9 mouse cellular contexts compared by ENCODE assay signal in genomic region chr7:142657821-142658614, GRCm38 (mm10). TPM values are rescaled to one million over a fixed set of nuclear protein-coding genes. Genes with fewer than 3 reads are reported as not detected.
A peak's percentile ranks its signal among the peaks of the same experiment; 100 is the strongest.
DNase-seq lines count a peak whose midpoint lies in the region; ATAC-seq lines count a peak whose summit lies in the region.
"Had no signal": no experiment of that assay in that cellular context is flagged by ENCODE, and none has a peak within 500 bp of the region (broad histone marks: within the 10 kb centered on the region; RNA-seq: fewer than 3 reads in every experiment).

No protein-coding gene starts in this region.

- DNase-seq in kidney, adult 18-20 months, result no peak
- no peak for DNase-seq in embryonic facial prominence, embryonic 11.5 days (ENCODE audit: low spot score)
- DNase-seq in thymus, postnatal 10 days (ENCODE audit: low spot score in 2 of 2), result no peak
- no peak for DNase-seq in gastrocnemius, postnatal 14 days

- H3K36me3 ChIP-seq in kidney, embryonic 15.5 days, result peaks cover 20% of the 10 kb centered on the region
- H3K36me3 ChIP-seq in embryonic facial prominence, embryonic 11.5 days (replicated peaks; ENCODE audit: control insufficient read depth, insufficient read depth, low read depth, low read length), result no peaks in the 10 kb centered on the region
- H3K36me3 ChIP-seq in hindbrain, embryonic 12.5 days, result no peaks in the 10 kb centered on the region
- no peaks in the 10 kb centered on the region for H3K36me3 ChIP-seq in midbrain, embryonic 13.5 days

- H3K9me3 ChIP-seq in kidney, embryonic 15.5 days (replicated peaks), result no peaks in the 10 kb centered on the region
- no peaks in the 10 kb centered on the region for H3K9me3 ChIP-seq in embryonic facial prominence, embryonic 11.5 days (replicated peaks; ENCODE audit: control insufficient read depth, low read length)
- no peaks in the 10 kb centered on the region for H3K9me3 ChIP-seq in hindbrain, embryonic 12.5 days (replicated peaks)
- H3K9me3 ChIP-seq in midbrain, embryonic 13.5 days, result no peaks in the 10 kb centered on the region

- intact Hi-C loops in gastrocnemius, postnatal 14 days (cut with DNase I; ENCODE audit: low total_unique reads), result no loop called here

- peak overlapping the region; percentile 78 for H3K4me2 ChIP-seq in kidney, embryonic 15.5 days
- H3K4me2 ChIP-seq in embryonic facial prominence, embryonic 11.5 days (ENCODE audit: low read depth, low read length), result peak overlapping the region; percentile 76
- peak overlapping the region; percentile 52 for H3K4me2 ChIP-seq in hindbrain, embryonic 12.5 days (replicated peaks)
- peak overlapping the region; percentile 52 for H3K4me2 ChIP-seq in midbrain, embryonic 13.5 days (replicated peaks)

- ATAC-seq in kidney, embryonic 15.5 days (replicated peaks; ENCODE audit: low FRiP score), result no peak
- ATAC-seq in embryonic facial prominence, embryonic 11.5 days (replicated peaks; ENCODE audit: insufficient number of reproducible peaks, low FRiP score, low TSS enrichment, low read depth), result no peak
- no peak for ATAC-seq in hindbrain, embryonic 12.5 days (ENCODE audit: low FRiP score)
- ATAC-seq in midbrain, embryonic 13.5 days, result no peak
- ATAC-seq in frontal cortex, adult (ENCODE audit: low TSS enrichment), result no peak

- H3K4me3 ChIP-seq in kidney, embryonic 15.5 days (replicated peaks), result peak overlapping the region; percentile 61
- peak overlapping the region; percentile 62 for H3K4me3 ChIP-seq in embryonic facial prominence, embryonic 11.5 days (ENCODE audit: low read depth, low read length)
- peak overlapping the region; percentile 39 for H3K4me3 ChIP-seq in hindbrain, embryonic 12.5 days
- peak overlapping the region; percentile 38 for H3K4me3 ChIP-seq in midbrain, embryonic 13.5 days (replicated peaks)

- H3K27me3 ChIP-seq in kidney, embryonic 15.5 days, result peaks cover 96% of the 10 kb centered on the region
- H3K27me3 ChIP-seq in embryonic facial prominence, embryonic 11.5 days (ENCODE audit: control insufficient read depth, insufficient read depth, low read length), result peaks cover 79% of the 10 kb centered on the region
- peaks cover 92% of the 10 kb centered on the region for H3K27me3 ChIP-seq in hindbrain, embryonic 12.5 days
- peaks cover 98% of the 10 kb centered on the region for H3K27me3 ChIP-seq in midbrain, embryonic 13.5 days

- H3K4me1 ChIP-seq in kidney, embryonic 15.5 days, result peaks cover 67% of the 10 kb centered on the region
- peaks cover 5% of the 10 kb centered on the region for H3K4me1 ChIP-seq in embryonic facial prominence, embryonic 11.5 days (ENCODE audit: control insufficient read depth, insufficient read depth, low read length)
- peaks cover 31% of the 10 kb centered on the region for H3K4me1 ChIP-seq in hindbrain, embryonic 12.5 days
- H3K4me1 ChIP-seq in midbrain, embryonic 13.5 days (replicated peaks), result peaks cover 37% of the 10 kb centered on the region

- WGBS in kidney, embryonic 15.5 days, result under 1% methylated on average over 34 of the region's 34 CpGs
- under 1% methylated on average over 34 of the region's 34 CpGs for WGBS in embryonic facial prominence, embryonic 11.5 days
- 2% methylated on average over 31 of the region's 34 CpGs for WGBS in hindbrain, embryonic 12.5 days
- WGBS in midbrain, embryonic 13.5 days, result under 1% methylated on average over 34 of the region's 34 CpGs

- peak overlapping the region; percentile 93 for H3K27ac ChIP-seq in kidney, embryonic 15.5 days
- peak overlapping the region; percentile 87 for H3K27ac ChIP-seq in embryonic facial prominence, embryonic 11.5 days (replicated peaks; ENCODE audit: low read depth, low read length)
- peak overlapping the region; percentile 71 for H3K27ac ChIP-seq in hindbrain, embryonic 12.5 days
- H3K27ac ChIP-seq in midbrain, embryonic 13.5 days, result no peak overlapping the region

- peak overlapping the region; percentile 71 for H3K9ac ChIP-seq in kidney, embryonic 15.5 days
- H3K9ac ChIP-seq in embryonic facial prominence, embryonic 11.5 days (replicated peaks; ENCODE audit: low read length), result peak overlapping the region; percentile 90
- peak overlapping the region; percentile 65 for H3K9ac ChIP-seq in hindbrain, embryonic 12.5 days
- 0 out of 2 replicates have a peak overlapping the region, but pooled peaks have one; percentile 0 for H3K9ac ChIP-seq in midbrain, embryonic 13.5 days (replicated peaks)

RNA-seq across cellular contexts. Expression of gene Igf2, which starts 8.6 kb away (rescaled TPM):
- 693 and 696 TPM in 2 replicates for polyA plus RNA-seq in kidney, embryonic 15.5 days (2015; fragmentation: Nextera tagmentation; extraction: Ambion mirVana)
- 313 and 355 TPM in 2 replicates for polyA plus RNA-seq in embryonic facial prominence, embryonic 11.5 days (2014; fragmentation: Nextera tagmentation; extraction: Ambion mirVana)
- 323 and 363 TPM in 2 replicates for polyA plus RNA-seq in hindbrain, embryonic 12.5 days (2016; fragmentation: Nextera tagmentation; extraction: Ambion mirVana)
- polyA plus RNA-seq in midbrain, embryonic 13.5 days (2015; fragmentation: Nextera tagmentation; extraction: Ambion mirVana), result 96.3 and 112 TPM in 2 replicates
- total RNA-seq in gastrocnemius, postnatal 14 days (2021), result 1,000 to 10,000 TPM; 2,828 to 3,358 TPM
- total RNA-seq: common myeloid progenitor, adult 5-6 weeks had no signal

RNA-seq across cellular contexts. Expression of gene Gm49394, which starts 11.7 kb away (rescaled TPM):
- not detected in 2 replicates for polyA plus RNA-seq in kidney, embryonic 15.5 days (2015; fragmentation: Nextera tagmentation; extraction: Ambion mirVana)
- 0.08 TPM in 1 of 2 replicates, not detected in the other for polyA plus RNA-seq in embryonic facial prominence, embryonic 11.5 days (2014; fragmentation: Nextera tagmentation; extraction: Ambion mirVana)
- not detected in 2 replicates for polyA plus RNA-seq in hindbrain, embryonic 12.5 days (2016; fragmentation: Nextera tagmentation; extraction: Ambion mirVana)
- not detected in 2 replicates for polyA plus RNA-seq in midbrain, embryonic 13.5 days (2015; fragmentation: Nextera tagmentation; extraction: Ambion mirVana)
- under 1 TPM; 0.22 to 0.86 TPM for total RNA-seq in gastrocnemius, postnatal 14 days (2021)
- total RNA-seq: common myeloid progenitor, adult 5-6 weeks had no signal

Comparison
In these comparisons a context has a peak if more than half of its experiments do, and no peak if none do; other contexts are left out.
1. H3K9ac ChIP-seq: peak in every context shown above with its lines; median percentile 90 in embryonic facial prominence, embryonic 11.5 days; 71 in kidney, embryonic 15.5 days; 65 in hindbrain, embryonic 12.5 days; 0 in midbrain, embryonic 13.5 days.